32 mouse cellular contexts compared by ENCODE assay signal in the genomic region with DNA sequence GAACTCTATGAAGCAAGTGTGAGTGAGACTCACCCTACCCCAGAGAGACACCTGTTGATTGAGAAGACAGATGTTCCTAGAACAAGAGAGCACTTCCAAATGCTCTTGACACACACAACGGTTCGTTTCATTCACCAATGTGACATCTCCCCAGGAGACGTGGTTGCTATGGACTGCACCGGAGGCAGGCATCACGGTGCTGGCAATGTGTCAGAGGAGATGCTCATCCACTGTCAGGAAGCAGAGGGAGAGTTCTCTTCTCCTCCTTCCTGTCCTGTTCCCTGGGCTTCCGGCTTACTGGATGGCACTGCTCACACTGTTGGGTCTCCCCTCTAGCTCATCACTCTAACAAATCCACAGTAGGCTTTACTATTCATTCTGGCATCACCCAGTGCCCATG. TPM values are rescaled to one million over a fixed set of nuclear protein-coding genes. Genes with fewer than 3 reads are reported as not detected.
A peak's percentile ranks its signal among the peaks of the same experiment; 100 is the strongest.
DNase-seq lines count a peak whose midpoint lies in the region; ATAC-seq and TF ChIP-seq lines count a peak whose summit lies in the region.
"Had no signal": no experiment of that assay in that cellular context is flagged by ENCODE, and none has a peak within 500 bp of the region (broad histone marks: within the 10 kb centered on the region; RNA-seq: fewer than 3 reads in every experiment).

No protein-coding gene starts in this region.

- no peaks in the 10 kb centered on the region for H3K4me1 ChIP-seq in forebrain, postnatal 0 days (ENCODE audit: insufficient read depth)
- peaks cover 7% of the 10 kb centered on the region for H3K4me1 ChIP-seq in forebrain, embryonic 13.5 days
- H3K4me1 ChIP-seq in midbrain, postnatal 0 days (ENCODE audit: insufficient read depth, low read length): peaks cover 5% of the 10 kb centered on the region
- no peaks in the 10 kb centered on the region; the same call in 1 of the 2 replicates for H3K4me1 ChIP-seq in midbrain, embryonic 16.5 days (ENCODE audit: control insufficient read depth, insufficient read depth, low read length)
- H3K4me1 ChIP-seq in intestine, postnatal 0 days (replicated peaks; ENCODE audit: control insufficient read depth, insufficient read depth, low read length): no peaks in the 10 kb centered on the region
- H3K4me1 ChIP-seq: embryonic facial prominence, embryonic 12.5 days; embryonic facial prominence, embryonic 15.5 days; forebrain, embryonic 15.5 days; heart, embryonic 10.5 days; heart, embryonic 13.5 days had no signal

- H3K27me3 ChIP-seq in forebrain, postnatal 0 days (ENCODE audit: insufficient read depth, low read length): no peaks in the 10 kb centered on the region
- H3K27me3 ChIP-seq in forebrain, embryonic 13.5 days: no peaks in the 10 kb centered on the region
- H3K27me3 ChIP-seq in midbrain, postnatal 0 days (ENCODE audit: insufficient read depth, low read length): no peaks in the 10 kb centered on the region
- H3K27me3 ChIP-seq in midbrain, embryonic 16.5 days (ENCODE audit: control insufficient read depth, insufficient read depth, low read depth, low read length): no peaks in the 10 kb centered on the region
- no peaks in the 10 kb centered on the region for H3K27me3 ChIP-seq in intestine, postnatal 0 days (replicated peaks; ENCODE audit: control insufficient read depth, insufficient read depth, low read length)
- H3K27me3 ChIP-seq: embryonic facial prominence, embryonic 12.5 days; embryonic facial prominence, embryonic 15.5 days; forebrain, embryonic 15.5 days; heart, embryonic 13.5 days; hindbrain, embryonic 12.5 days; hindbrain, embryonic 15.5 days had no signal

- H3K9me3 ChIP-seq in forebrain, postnatal 0 days (ENCODE audit: low read length): no peaks in the 10 kb centered on the region
- H3K9me3 ChIP-seq in forebrain, embryonic 13.5 days (replicated peaks): no peaks in the 10 kb centered on the region
- H3K9me3 ChIP-seq in midbrain, postnatal 0 days (ENCODE audit: low read length): no peaks in the 10 kb centered on the region
- H3K9me3 ChIP-seq in midbrain, embryonic 16.5 days (replicated peaks; ENCODE audit: control insufficient read depth, low read length, poor library complexity, severe bottlenecking): no peaks in the 10 kb centered on the region
- no peaks in the 10 kb centered on the region for H3K9me3 ChIP-seq in intestine, postnatal 0 days (ENCODE audit: control insufficient read depth)
- H3K9me3 ChIP-seq: embryonic facial prominence, embryonic 12.5 days; embryonic facial prominence, embryonic 15.5 days; forebrain, embryonic 15.5 days; heart, embryonic 10.5 days; heart, embryonic 13.5 days; hindbrain, embryonic 12.5 days; hindbrain, embryonic 15.5 days had no signal

- no peak for DNase-seq in forebrain, postnatal 0 days
- DNase-seq in midbrain, postnatal 0 days (ENCODE audit: low spot score): peak; percentile 50
- DNase-seq in retina, postnatal 1 day: peak; percentile 45
- DNase-seq: adrenal gland, adult 2 months; adrenal gland, postnatal 14 days; cerebellum, adult 2 months; cerebellum, adult 9-11 months; gastrocnemius, postnatal 10 days; gastrocnemius, postnatal 36 days; heart, adult 2 months; heart, postnatal 14 days; heart, postnatal 4 days had no signal

- 59% methylated on average over 6 of the region's 6 CpGs for WGBS in forebrain, postnatal 0 days
- WGBS in forebrain, embryonic 13.5 days: 78% methylated on average over 6 of the region's 6 CpGs
- 54% methylated on average over 6 of the region's 6 CpGs for WGBS in midbrain, postnatal 0 days
- WGBS in midbrain, embryonic 16.5 days: 60% methylated on average over 6 of the region's 6 CpGs
- WGBS in intestine, postnatal 0 days: 82% methylated on average over 6 of the region's 6 CpGs

- ATAC-seq in forebrain, postnatal 0 days: 0 out of 2 replicates have a peak, but pooled peaks have one; percentile 26
- no peak for ATAC-seq in forebrain, embryonic 13.5 days
- no peak for ATAC-seq in midbrain, postnatal 0 days (ENCODE audit: low FRiP score)
- ATAC-seq in midbrain, embryonic 16.5 days: no peak
- ATAC-seq in intestine, postnatal 0 days: no peak
- ATAC-seq: CD4-positive, CD25-positive, alpha-beta regulatory T cell, adult 4 months; forebrain, embryonic 15.5 days; intestine, embryonic 16.5 days had no signal

- no peak overlapping the region for H3K4me3 ChIP-seq in forebrain, postnatal 0 days (ENCODE audit: low read depth, low read length)
- no peak overlapping the region for H3K4me3 ChIP-seq in forebrain, embryonic 13.5 days
- H3K4me3 ChIP-seq in midbrain, postnatal 0 days (ENCODE audit: low read depth, low read length): no peak overlapping the region
- no peak overlapping the region for H3K4me3 ChIP-seq in midbrain, embryonic 16.5 days (ENCODE audit: low read depth, low read length)
- no peak overlapping the region for H3K4me3 ChIP-seq in intestine, postnatal 0 days (ENCODE audit: low read depth, low read length)
- H3K4me3 ChIP-seq: embryonic facial prominence, embryonic 12.5 days; embryonic facial prominence, embryonic 15.5 days; forebrain, embryonic 15.5 days; heart, adult 2 months; heart, embryonic 10.5 days; heart, embryonic 13.5 days; hindbrain, embryonic 12.5 days; hindbrain, embryonic 15.5 days had no signal

- no peak overlapping the region for H3K9ac ChIP-seq in forebrain, postnatal 0 days
- H3K9ac ChIP-seq in forebrain, embryonic 13.5 days: no peak overlapping the region
- no peak overlapping the region for H3K9ac ChIP-seq in midbrain, postnatal 0 days (replicated peaks; ENCODE audit: low read length, poor library complexity, severe bottlenecking)
- no peak overlapping the region for H3K9ac ChIP-seq in midbrain, embryonic 16.5 days (ENCODE audit: low read depth, low read length)
- no peak overlapping the region for H3K9ac ChIP-seq in intestine, postnatal 0 days (ENCODE audit: low read depth, low read length)
- H3K9ac ChIP-seq: embryonic facial prominence, embryonic 12.5 days; embryonic facial prominence, embryonic 15.5 days; forebrain, embryonic 15.5 days; heart, embryonic 13.5 days; hindbrain, embryonic 12.5 days; hindbrain, embryonic 15.5 days had no signal

- no peak for TF ChIP-seq CTCF in forebrain, postnatal 0 days (IDR thresholded peaks at IDR 0.05; ENCODE audit: low read depth)
- no peak for TF ChIP-seq CTCF in midbrain, postnatal 0 days (IDR thresholded peaks at IDR 0.05)
- TF ChIP-seq CTCF in intestine, postnatal 0 days (IDR thresholded peaks at IDR 0.05; ENCODE audit: low read depth): no peak

- H3K4me2 ChIP-seq in forebrain, postnatal 0 days (ENCODE audit: low read depth): no peak overlapping the region
- no peak overlapping the region for H3K4me2 ChIP-seq in forebrain, embryonic 13.5 days
- no peak overlapping the region for H3K4me2 ChIP-seq in midbrain, postnatal 0 days (ENCODE audit: low read depth, low read length, poor library complexity, severe bottlenecking)
- no peak overlapping the region for H3K4me2 ChIP-seq in midbrain, embryonic 16.5 days (ENCODE audit: low read length)
- no peak overlapping the region for H3K4me2 ChIP-seq in intestine, postnatal 0 days (replicated peaks; ENCODE audit: low read depth)
- H3K4me2 ChIP-seq: embryonic facial prominence, embryonic 12.5 days; embryonic facial prominence, embryonic 15.5 days; forebrain, embryonic 15.5 days; heart, embryonic 13.5 days; hindbrain, embryonic 12.5 days; hindbrain, embryonic 15.5 days had no signal

- no peak overlapping the region for H3K27ac ChIP-seq in forebrain, postnatal 0 days (ENCODE audit: low read depth, low read length)
- no peak overlapping the region for H3K27ac ChIP-seq in forebrain, embryonic 13.5 days
- H3K27ac ChIP-seq in midbrain, postnatal 0 days (ENCODE audit: low read depth, low read length): no peak overlapping the region
- no peak overlapping the region for H3K27ac ChIP-seq in midbrain, embryonic 16.5 days (ENCODE audit: low read length)
- H3K27ac ChIP-seq in intestine, postnatal 0 days (ENCODE audit: low read depth, low read length): no peak overlapping the region
- H3K27ac ChIP-seq: embryonic facial prominence, embryonic 12.5 days; embryonic facial prominence, embryonic 15.5 days; forebrain, embryonic 15.5 days; heart, adult 2 months; heart, embryonic 10.5 days; heart, embryonic 13.5 days; hindbrain, embryonic 12.5 days; hindbrain, embryonic 15.5 days had no signal

- H3K36me3 ChIP-seq in forebrain, postnatal 0 days (ENCODE audit: insufficient read depth): no peaks in the 10 kb centered on the region
- no peaks in the 10 kb centered on the region for H3K36me3 ChIP-seq in forebrain, embryonic 13.5 days (ENCODE audit: poor library complexity, severe bottlenecking)
- no peaks in the 10 kb centered on the region for H3K36me3 ChIP-seq in midbrain, postnatal 0 days (ENCODE audit: insufficient read depth, low read length)
- no peaks in the 10 kb centered on the region for H3K36me3 ChIP-seq in midbrain, embryonic 16.5 days (ENCODE audit: control insufficient read depth, insufficient read depth, low read length)
- no peaks in the 10 kb centered on the region for H3K36me3 ChIP-seq in intestine, postnatal 0 days (ENCODE audit: control insufficient read depth, insufficient read depth)
- H3K36me3 ChIP-seq: embryonic facial prominence, embryonic 12.5 days; embryonic facial prominence, embryonic 15.5 days; forebrain, embryonic 15.5 days; heart, embryonic 10.5 days; heart, embryonic 13.5 days; hindbrain, embryonic 12.5 days; hindbrain, embryonic 15.5 days had no signal

RNA-seq across cellular contexts. Expression of a gene that starts 4.7 kb away (rescaled TPM):
- not detected in 2 replicates for total RNA-seq in forebrain, postnatal 0 days (2014; rRNA removed)
- polyA plus RNA-seq in forebrain, postnatal 0 days (2015; fragmentation: Nextera tagmentation; extraction: Ambion mirVana): not detected in 2 replicates
- polyA plus RNA-seq in forebrain, embryonic 13.5 days (2015; fragmentation: Nextera tagmentation; extraction: Ambion mirVana): not detected in 2 replicates
- not detected in 2 replicates for total RNA-seq in midbrain, postnatal 0 days (2014; rRNA removed)
- polyA plus RNA-seq in midbrain, postnatal 0 days (2015; fragmentation: Nextera tagmentation; extraction: Ambion mirVana): not detected in 2 replicates
- polyA plus RNA-seq in midbrain, embryonic 16.5 days (2015; fragmentation: Nextera tagmentation; extraction: Ambion mirVana): not detected in 2 replicates
- polyA plus RNA-seq in intestine, postnatal 0 days (2015; fragmentation: Nextera tagmentation; extraction: Ambion mirVana): not detected in 2 replicates
- total RNA-seq: adrenal gland, adult 2 months; adrenal gland, postnatal 14 days; gastrocnemius, adult 18-20 months; gastrocnemius, postnatal 10 days; gastrocnemius, postnatal 36 days; granulocyte monocyte progenitor cell, adult 5-6 weeks; heart, adult 2 months; heart, postnatal 14 days; heart, postnatal 4 days; MEL had no signal
- polyA plus RNA-seq: brain, embryonic 14.5 days; CD4-positive, CD25-positive, alpha-beta regulatory T cell, adult 4 months; embryonic facial prominence, embryonic 12.5 days; embryonic facial prominence, embryonic 15.5 days; forebrain, embryonic 11.5 days; forebrain, embryonic 15.5 days; heart, adult 2 months; heart, embryonic 10.5 days; heart, embryonic 13.5 days; heart, embryonic 16.5 days; hindbrain, embryonic 12.5 days; hindbrain, embryonic 15.5 days; intestine, embryonic 16.5 days had no signal

RNA-seq across cellular contexts. Expression of a gene that starts 15.3 kb away (rescaled TPM):
- total RNA-seq in forebrain, postnatal 0 days (2014; rRNA removed): not detected in 2 replicates
- polyA plus RNA-seq in forebrain, postnatal 0 days (2015; fragmentation: Nextera tagmentation; extraction: Ambion mirVana): 0.10 TPM in 1 of 2 replicates, not detected in the other
- polyA plus RNA-seq in forebrain, embryonic 13.5 days (2015; fragmentation: Nextera tagmentation; extraction: Ambion mirVana): not detected in 2 replicates
- total RNA-seq in midbrain, postnatal 0 days (2014; rRNA removed): 0.22 TPM in 1 of 2 replicates, not detected in the other
- not detected in 2 replicates for polyA plus RNA-seq in midbrain, postnatal 0 days (2015; fragmentation: Nextera tagmentation; extraction: Ambion mirVana)
- polyA plus RNA-seq in midbrain, embryonic 16.5 days (2015; fragmentation: Nextera tagmentation; extraction: Ambion mirVana): 0.11 TPM in 1 of 2 replicates, not detected in the other
- polyA plus RNA-seq in intestine, postnatal 0 days (2015; fragmentation: Nextera tagmentation; extraction: Ambion mirVana): not detected in 2 replicates
- total RNA-seq: adrenal gland, adult 2 months; adrenal gland, postnatal 14 days; adrenal gland, postnatal 4 days; gastrocnemius, adult 18-20 months; gastrocnemius, postnatal 10 days; gastrocnemius, postnatal 36 days; heart, adult 2 months; heart, postnatal 14 days; heart, postnatal 4 days; MEL had no signal
- polyA plus RNA-seq: adrenal gland, adult 2 months; C2C12; CD4-positive, CD25-positive, alpha-beta regulatory T cell, adult 4 months; cerebellum, adult 2 months; embryonic facial prominence, embryonic 12.5 days; forebrain, embryonic 11.5 days; forebrain, embryonic 15.5 days; heart, adult 2 months; heart, embryonic 10.5 days; heart, embryonic 13.5 days; heart, embryonic 16.5 days; hindbrain, embryonic 12.5 days; hindbrain, embryonic 15.5 days; intestine, embryonic 16.5 days had no signal

RNA-seq across cellular contexts. Expression of a gene that starts 33.1 kb away (rescaled TPM):
- total RNA-seq in forebrain, postnatal 0 days (2014; rRNA removed): 0.46 TPM in 1 of 2 replicates, not detected in the other
- not detected in 2 replicates for polyA plus RNA-seq in forebrain, postnatal 0 days (2015; fragmentation: Nextera tagmentation; extraction: Ambion mirVana)
- not detected in 2 replicates for polyA plus RNA-seq in forebrain, embryonic 13.5 days (2015; fragmentation: Nextera tagmentation; extraction: Ambion mirVana)
- 0.38 TPM in 1 of 2 replicates, not detected in the other for total RNA-seq in midbrain, postnatal 0 days (2014; rRNA removed)
- polyA plus RNA-seq in midbrain, postnatal 0 days (2015; fragmentation: Nextera tagmentation; extraction: Ambion mirVana): 0.10 TPM in 1 of 2 replicates, not detected in the other
- not detected in 2 replicates for polyA plus RNA-seq in midbrain, embryonic 16.5 days (2015; fragmentation: Nextera tagmentation; extraction: Ambion mirVana)
- not detected in 2 replicates for polyA plus RNA-seq in intestine, postnatal 0 days (2015; fragmentation: Nextera tagmentation; extraction: Ambion mirVana)
- total RNA-seq: gastrocnemius, adult 18-20 months; gastrocnemius, postnatal 10 days; gastrocnemius, postnatal 36 days; granulocyte monocyte progenitor cell, adult 5-6 weeks; heart, adult 2 months; heart, postnatal 14 days; heart, postnatal 4 days; MEL had no signal
- polyA plus RNA-seq: C2C12; CD4-positive, CD25-positive, alpha-beta regulatory T cell, adult 4 months; embryonic facial prominence, embryonic 12.5 days; embryonic facial prominence, embryonic 15.5 days; forebrain, embryonic 11.5 days; forebrain, embryonic 15.5 days; heart, adult 2 months; heart, embryonic 10.5 days; heart, embryonic 13.5 days; heart, embryonic 16.5 days; hindbrain, embryonic 12.5 days; intestine, embryonic 16.5 days had no signal

RNA-seq across cellular contexts. Expression of a gene that starts 41.4 kb away (rescaled TPM):
- not detected in 2 replicates for total RNA-seq in forebrain, postnatal 0 days (2014; rRNA removed)
- not detected in 2 replicates for polyA plus RNA-seq in forebrain, postnatal 0 days (2015; fragmentation: Nextera tagmentation; extraction: Ambion mirVana)
- polyA plus RNA-seq in forebrain, embryonic 13.5 days (2015; fragmentation: Nextera tagmentation; extraction: Ambion mirVana): not detected in 2 replicates
- not detected in 2 replicates for total RNA-seq in midbrain, postnatal 0 days (2014; rRNA removed)
- polyA plus RNA-seq in midbrain, postnatal 0 days (2015; fragmentation: Nextera tagmentation; extraction: Ambion mirVana): not detected in 2 replicates
- polyA plus RNA-seq in midbrain, embryonic 16.5 days (2015; fragmentation: Nextera tagmentation; extraction: Ambion mirVana): not detected in 2 replicates
- polyA plus RNA-seq in intestine, postnatal 0 days (2015; fragmentation: Nextera tagmentation; extraction: Ambion mirVana): not detected in 2 replicates
- total RNA-seq: adrenal gland, adult 2 months; adrenal gland, postnatal 14 days; adrenal gland, postnatal 4 days; gastrocnemius, adult 18-20 months; gastrocnemius, postnatal 10 days; gastrocnemius, postnatal 36 days; granulocyte monocyte progenitor cell, adult 5-6 weeks; heart, adult 2 months; heart, postnatal 14 days; heart, postnatal 4 days; MEL had no signal
- polyA plus RNA-seq: adrenal gland, adult 2 months; brain, embryonic 14.5 days; C2C12; CD4-positive, CD25-positive, alpha-beta regulatory T cell, adult 4 months; cerebellum, adult 2 months; embryonic facial prominence, embryonic 12.5 days; embryonic facial prominence, embryonic 15.5 days; forebrain, embryonic 11.5 days; forebrain, embryonic 15.5 days; heart, embryonic 10.5 days; heart, embryonic 13.5 days; heart, embryonic 16.5 days; hindbrain, embryonic 12.5 days; hindbrain, embryonic 15.5 days; intestine, embryonic 16.5 days had no signal

RNA-seq across cellular contexts. Expression of a gene that starts 58.5 kb away (rescaled TPM):
- total RNA-seq in forebrain, postnatal 0 days (2014; rRNA removed): not detected in 2 replicates
- not detected in 2 replicates for polyA plus RNA-seq in forebrain, postnatal 0 days (2015; fragmentation: Nextera tagmentation; extraction: Ambion mirVana)
- polyA plus RNA-seq in forebrain, embryonic 13.5 days (2015; fragmentation: Nextera tagmentation; extraction: Ambion mirVana): not detected in 2 replicates
- total RNA-seq in midbrain, postnatal 0 days (2014; rRNA removed): 0.28 and 0.33 TPM in 2 replicates
- 0.28 and 0.34 TPM in 2 replicates for polyA plus RNA-seq in midbrain, postnatal 0 days (2015; fragmentation: Nextera tagmentation; extraction: Ambion mirVana)
- polyA plus RNA-seq in midbrain, embryonic 16.5 days (2015; fragmentation: Nextera tagmentation; extraction: Ambion mirVana): 0.26 TPM in 1 of 2 replicates, not detected in the other
- polyA plus RNA-seq in intestine, postnatal 0 days (2015; fragmentation: Nextera tagmentation; extraction: Ambion mirVana): not detected in 2 replicates
- total RNA-seq: adrenal gland, postnatal 14 days; gastrocnemius, adult 18-20 months; gastrocnemius, postnatal 10 days; gastrocnemius, postnatal 36 days; granulocyte monocyte progenitor cell, adult 5-6 weeks; heart, adult 2 months; heart, postnatal 14 days; heart, postnatal 4 days; MEL had no signal
- polyA plus RNA-seq: adrenal gland, adult 2 months; brain, embryonic 14.5 days; C2C12; CD4-positive, CD25-positive, alpha-beta regulatory T cell, adult 4 months; embryonic facial prominence, embryonic 12.5 days; embryonic facial prominence, embryonic 15.5 days; forebrain, embryonic 11.5 days; forebrain, embryonic 15.5 days; heart, adult 2 months; heart, embryonic 10.5 days; heart, embryonic 16.5 days; hindbrain, embryonic 12.5 days; intestine, embryonic 16.5 days had no signal
